Mouse (Mus musculus): ENCODE measurements at regions not wholly inside any gene's neighbourhood (a gene's known extent, or its start where the extent isn't known, plus 50 kb on each side); places are given as distances from the start of the nearest gene placed in this dataset.

DNA sequence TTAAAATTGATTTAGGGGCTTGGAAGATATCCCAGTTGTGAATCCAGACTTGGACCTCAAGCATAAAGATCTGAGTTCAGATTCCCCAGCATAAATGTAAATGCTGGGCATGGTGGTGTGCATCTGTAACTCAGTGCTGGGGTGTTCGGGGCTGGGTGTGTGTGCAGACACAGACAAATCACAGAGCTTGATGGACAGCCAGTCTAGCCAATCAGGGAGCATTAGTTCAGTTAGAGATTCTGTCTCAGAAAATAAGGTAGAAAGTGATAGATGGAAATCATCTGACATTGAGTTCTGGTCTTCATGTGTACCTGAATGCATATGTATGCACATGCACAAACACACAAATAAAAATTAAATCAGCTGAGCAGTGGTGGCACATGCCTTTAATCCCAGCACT, 147.0 kb upstream of the Id2 start:
- intact Hi-C loops (cut with DNase I): no loop called here

DNA sequence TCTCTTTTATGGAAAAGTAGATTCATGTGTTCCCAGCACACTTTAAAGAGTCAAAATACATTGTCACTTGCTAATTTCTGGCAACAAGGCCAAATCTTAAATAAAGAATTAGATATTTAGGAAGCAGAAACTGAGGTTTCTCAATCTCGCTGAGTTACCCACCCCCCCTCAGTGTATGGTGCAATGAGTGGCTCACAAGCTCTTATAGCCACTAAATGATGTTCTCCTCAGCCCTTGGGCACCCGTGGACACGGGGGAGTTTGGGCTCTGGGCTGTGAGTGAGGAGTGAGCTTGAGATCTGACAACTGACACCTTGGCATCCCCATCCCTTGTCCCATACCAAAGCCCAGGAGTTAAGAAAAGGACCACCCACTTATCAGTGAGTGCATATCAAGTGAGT, 145.4 kb upstream of the Id2 start:
- intact Hi-C loops (cut with DNase I): no loop called here

DNA sequence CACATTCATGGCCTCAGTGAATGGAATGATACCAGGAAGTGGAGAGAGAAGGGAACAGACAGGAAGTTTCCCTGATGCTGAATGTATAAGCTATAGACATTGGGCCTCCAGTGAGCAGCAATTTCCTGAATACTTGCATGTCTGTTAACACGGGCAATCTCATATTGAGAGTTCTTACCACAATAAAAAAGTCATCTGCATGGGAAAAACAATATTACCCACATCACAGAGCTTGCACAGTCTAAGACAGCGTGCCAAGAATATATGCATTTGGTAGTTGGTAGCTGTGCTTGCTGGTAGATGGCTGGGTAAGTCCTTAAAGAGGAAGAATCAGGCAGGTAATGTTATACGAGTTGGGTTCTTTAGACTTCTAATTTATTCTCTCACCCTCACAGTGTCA, 144.7 kb upstream of the Id2 start:
- intact Hi-C loops (cut with DNase I): no loop called here

DNA sequence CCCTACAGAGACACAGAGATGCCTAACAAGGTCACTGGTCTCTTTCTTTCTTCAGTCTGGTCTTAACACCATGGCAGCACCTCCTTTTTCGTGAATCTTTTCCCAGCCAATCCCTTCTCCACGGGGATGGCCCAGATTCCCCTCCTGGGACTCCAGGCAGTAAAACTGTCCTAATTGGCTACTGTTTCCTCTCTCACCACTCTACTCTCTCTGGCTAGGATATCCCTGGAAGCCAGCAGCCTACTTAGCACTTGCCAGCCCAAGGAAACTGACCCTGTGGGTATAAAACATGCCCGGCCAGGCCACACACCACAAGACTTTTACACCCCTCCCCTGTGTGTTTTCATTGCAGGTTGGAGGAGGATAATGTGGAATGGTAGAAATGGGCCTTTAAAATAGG, 143.9 kb upstream of the Id2 start:
- intact Hi-C loops (cut with DNase I): no loop called here

DNA sequence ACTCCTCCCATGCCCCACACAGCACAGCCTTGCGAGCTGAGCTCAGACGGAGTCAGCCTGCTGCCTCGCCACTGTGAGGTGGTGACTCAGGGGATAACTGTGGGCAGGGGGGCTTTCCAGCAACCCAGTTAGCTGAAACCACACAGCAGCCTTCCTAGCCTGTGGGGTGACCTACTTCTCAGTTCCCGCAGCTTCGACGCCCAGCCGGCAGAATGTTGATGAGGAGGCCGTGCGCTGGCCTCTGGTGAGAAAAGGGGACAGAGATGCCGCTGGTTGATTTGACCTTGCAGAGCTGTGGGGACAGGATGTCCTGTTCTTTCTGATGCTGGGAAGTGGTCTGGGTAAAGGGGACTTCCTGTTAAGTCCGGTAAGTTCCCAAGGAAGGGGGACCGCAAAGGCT, 143.2 kb upstream of the Id2 start:
- intact Hi-C loops (cut with DNase I): no loop called here

DNA sequence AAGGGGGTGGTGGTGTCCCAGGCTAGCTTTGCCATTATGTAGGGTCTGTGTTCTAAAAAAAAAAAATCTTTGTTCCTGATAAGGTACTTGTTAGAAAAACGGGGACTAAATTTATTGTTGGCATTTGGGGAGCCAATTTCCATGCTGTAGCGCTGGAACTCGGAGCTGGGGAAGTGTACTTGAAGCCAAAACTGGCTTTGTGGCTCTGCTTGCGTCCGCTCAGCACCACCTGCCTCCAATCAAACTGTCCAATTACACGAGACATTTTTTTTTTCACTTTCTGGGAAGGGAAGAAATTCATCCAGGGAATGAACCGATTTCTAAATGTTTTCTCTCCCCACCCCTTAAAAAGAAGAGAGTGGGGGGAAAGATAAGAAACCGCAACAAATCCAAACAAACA, 138.1 kb upstream of the Id2 start:
- intact Hi-C loops (cut with DNase I): no loop called here

DNA sequence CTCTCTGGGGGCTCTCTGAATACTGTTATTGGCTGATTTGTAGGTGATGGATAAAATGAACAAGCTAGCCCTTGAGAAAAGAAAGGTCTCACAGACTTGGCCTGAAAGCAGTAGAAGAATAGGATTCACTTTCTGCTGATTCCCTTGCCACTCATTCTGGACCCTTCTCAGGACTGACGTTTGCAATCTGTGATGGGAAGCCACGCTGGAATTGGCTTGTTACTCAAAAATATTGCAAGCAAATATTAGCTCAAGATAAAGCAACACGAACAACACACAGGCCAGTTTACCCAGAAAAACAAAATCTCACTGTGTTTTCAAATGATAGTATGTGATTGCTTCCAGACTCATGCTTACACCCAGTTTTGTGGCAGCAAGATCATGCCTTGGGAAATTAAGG, 137.7 kb upstream of the Id2 start:
- intact Hi-C loops (cut with DNase I): loop anchor here (5.0 kb wide), 1 partner anchor 137 kb away; the partner anchor contains the start of gene Id2

DNA sequence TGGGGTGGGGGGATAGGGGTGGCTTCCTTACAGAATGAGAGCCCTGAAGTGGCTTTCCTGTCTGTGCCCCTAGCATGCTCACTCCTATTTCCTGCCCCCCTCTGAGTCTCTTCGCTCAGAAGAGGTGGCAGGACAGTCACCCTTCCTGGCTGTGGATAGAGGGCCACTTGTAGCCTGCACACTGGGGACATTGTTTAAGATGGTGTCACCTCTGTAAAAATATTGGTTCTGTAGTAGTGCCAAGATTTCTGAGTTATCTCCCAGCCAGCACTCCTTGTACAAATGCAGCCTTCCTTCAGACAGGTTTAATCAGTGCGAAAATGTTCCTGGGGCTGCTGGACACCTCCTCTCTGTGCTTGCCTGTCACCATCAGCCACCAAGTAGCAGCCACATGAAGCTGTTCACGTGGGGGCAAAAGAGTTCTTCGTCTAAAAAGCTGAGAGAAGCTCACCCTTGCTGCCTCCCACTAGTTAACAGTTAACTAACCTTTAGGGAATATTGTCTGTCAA, 136.1 kb upstream of the Id2 start:
- intact Hi-C loops (cut with DNase I): loop anchor here (5.0 kb wide), 1 partner anchor 136 kb away; the partner anchor contains the start of gene Id2

DNA sequence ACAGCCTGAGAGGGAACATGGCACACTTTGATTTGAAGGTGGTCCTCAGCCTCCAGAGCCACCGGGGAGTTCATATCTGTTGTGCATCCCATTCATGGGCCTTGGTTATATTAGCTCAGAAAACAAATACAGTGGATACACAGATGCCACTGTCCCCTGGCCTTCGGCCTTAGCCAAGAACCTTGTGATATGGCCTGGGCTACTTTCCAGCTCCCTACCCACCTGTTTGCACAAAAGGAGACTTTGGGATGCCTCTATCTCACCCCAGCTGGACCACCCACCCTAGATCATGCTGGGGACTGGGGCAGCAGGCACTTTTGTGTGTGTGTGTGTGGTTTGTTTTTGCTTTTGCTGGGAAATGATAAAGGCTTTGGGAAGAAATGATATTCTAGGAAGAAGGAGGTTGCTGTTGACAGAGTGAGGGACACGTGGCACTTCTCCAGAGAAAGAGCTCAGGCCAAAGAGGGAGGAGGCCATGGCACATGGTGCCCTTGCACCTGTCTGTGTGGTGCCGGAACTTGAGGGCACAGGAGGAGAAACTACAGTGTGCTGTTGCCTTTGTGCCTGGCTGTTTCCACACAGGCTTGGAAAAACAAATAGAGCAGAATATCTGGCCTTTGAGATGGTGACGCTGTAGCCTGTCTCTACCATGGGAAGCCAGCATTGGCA, 135.6 kb upstream of the Id2 start:
- intact Hi-C loops (cut with DNase I): loop anchor here (5.0 kb wide), 1 partner anchor 135 kb away; the partner anchor contains the start of gene Id2

DNA sequence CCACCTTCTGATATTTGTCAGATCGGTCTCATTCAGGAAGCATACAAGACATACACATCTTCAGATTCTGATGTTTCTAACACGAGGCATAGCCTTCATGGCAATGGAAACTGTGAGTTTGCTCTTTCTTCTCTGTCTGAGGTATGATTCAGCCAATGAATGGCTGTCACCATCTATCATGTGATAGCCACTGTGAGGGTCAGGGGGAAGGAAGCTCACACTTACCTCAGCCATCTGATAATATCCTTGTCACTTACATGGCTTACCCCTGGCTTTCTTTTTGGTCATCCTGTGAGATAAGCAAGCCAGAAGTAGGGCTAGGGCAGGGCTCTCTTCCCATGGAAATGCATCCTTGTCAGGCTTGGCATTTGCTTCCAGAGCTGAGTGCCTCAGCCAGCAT, 131.8 kb upstream of the Id2 start:
- intact Hi-C loops (cut with DNase I): no loop called here

DNA sequence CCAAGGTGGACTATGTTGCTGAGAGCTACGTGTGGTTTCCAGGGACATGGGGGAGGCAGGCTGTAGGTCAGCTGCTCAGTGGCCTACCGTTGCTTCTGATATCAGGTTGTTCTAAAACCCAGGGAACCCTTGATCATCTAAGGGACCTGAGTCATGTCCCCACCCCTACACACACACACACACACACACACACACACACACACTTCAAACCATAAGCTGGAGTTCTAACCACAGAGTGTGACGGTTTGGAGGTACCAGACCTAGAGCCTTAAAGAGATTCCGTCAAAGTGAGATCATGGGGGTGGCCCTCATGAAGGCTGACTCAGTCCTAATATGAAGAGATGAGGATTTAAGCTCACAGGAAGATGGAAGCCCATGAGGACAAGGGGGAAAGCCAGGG, 130.8 kb upstream of the Id2 start:
- intact Hi-C loops (cut with DNase I): no loop called here

DNA sequence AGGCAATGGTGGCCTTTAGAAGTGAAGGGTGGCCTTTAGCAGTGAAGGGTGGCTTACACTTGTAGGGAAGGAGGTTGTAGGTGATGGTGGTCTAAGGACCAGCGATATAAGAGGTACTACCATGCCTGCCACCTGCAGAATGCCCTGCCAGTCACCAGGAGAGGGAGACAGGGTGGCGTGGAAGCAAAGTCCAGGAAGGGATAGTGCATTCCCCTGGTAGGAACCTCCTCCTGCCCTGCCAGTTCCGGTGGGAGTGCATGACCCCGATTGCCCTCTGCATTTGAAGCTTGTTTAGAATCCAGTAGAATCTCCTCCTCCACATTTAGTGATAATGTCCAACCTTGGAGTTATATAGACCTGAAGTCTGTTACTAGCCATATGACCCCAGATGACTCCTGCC, 127.7 kb upstream of the Id2 start:
- intact Hi-C loops (cut with DNase I): no loop called here

DNA sequence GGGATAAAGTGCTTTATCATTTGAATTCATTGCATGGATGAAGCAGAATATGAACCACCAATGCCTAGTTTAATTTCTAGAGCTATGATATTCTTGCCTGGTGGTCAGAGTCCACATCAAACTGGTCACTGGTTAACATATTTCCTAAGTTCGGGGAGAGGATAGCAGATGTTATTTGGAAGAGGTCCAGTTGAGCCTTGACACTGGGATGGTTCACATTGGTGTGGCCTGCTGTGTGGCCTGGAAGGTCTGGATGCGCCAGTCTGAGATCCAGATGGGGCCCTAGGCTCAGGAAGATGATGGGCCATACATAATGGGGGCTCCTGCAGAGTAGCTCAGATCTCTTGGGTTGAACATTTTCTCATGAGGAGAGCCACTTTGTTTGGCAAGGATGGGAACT, 127.3 kb upstream of the Id2 start:
- intact Hi-C loops (cut with DNase I): no loop called here

DNA sequence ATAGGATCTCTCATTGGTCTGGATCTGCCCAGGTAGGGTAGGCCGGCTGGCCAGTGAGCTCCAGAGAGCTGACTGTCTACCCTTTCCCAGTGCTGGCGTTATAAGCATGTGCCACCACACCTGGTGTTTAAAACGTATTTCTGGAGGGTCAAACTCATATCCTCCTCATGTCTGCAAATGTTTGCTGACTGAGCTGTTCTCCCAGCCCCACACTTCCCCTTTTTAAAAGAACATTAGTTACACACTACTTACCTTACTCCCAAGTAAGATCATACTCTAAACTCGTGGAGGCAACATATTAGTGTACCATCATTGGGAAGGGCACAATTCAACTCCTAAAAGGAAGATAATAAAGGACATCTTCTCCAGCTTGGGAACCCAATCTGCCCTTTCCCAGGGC, 126.6 kb upstream of the Id2 start:
- intact Hi-C loops (cut with DNase I): no loop called here

DNA sequence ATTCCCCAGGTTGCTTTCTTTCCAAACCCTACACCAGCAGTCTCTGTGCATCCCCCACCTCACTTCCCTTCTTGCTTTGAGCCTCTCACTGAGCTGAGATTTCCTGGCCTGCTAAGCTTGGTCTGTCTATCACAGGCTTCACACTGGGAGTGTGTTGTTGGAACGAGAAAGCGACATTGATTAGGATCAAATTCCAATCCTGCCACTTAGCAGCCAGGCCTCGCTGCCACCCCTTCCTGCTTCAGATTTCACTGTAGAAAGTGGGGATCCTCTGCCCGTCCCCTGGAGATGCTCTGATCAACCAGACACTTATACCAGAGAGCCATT, 123.8 kb upstream of the Id2 start:
- intact Hi-C loops (cut with DNase I): no loop called here

DNA sequence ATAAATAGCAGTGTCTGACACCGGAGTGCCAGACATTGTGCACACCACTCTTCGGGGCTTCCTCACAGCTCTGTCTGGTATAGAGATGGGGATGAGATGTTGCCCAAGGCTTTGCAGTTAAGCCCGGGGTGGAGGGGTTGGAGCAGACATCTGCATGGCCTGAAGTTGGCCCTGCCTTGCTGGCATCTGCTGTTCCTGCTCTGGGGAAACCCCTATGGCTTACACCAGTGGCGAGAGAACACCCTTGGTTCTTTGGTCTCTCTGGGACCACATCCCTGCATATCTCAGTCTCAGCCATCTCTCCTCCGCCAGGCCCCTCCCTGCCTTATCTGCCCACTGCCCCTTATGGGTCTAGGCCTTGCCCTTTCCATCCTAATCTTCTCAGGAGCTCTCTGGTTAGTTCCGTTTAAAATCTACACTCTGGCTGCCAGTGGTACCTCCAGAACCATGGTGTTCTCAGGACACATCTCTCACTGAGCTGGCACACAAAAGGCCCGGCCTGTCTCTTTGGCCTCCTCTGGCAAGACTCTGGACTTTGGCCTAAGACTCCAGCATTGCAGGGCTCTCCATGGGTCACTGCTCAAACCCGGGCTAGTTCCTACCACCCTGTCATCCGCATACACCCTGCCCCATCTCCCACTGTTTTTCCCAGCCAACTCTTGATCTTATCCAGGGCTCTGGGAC, 123.3 kb upstream of the Id2 start:
- intact Hi-C loops (cut with DNase I): no loop called here

DNA sequence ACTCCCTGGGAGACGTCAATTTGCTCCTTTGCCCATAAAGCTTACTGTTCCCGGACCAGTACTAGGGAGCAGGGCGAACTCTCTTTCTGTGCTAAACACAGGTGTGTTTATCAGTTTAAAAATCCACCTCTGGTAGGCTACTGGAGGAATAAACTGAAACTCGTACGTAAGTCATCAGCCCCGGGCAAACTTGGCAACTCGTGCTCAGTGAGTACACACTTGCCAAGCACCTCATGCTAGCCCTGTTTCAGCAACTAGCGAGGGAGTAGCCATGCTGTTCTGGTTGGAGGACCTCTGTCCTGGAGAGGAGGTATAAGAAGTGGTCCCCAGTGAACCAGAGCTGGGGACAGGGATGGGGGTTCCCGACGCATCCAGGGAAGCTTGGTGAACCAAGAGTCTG, 122.6 kb upstream of the Id2 start:
- intact Hi-C loops (cut with DNase I): no loop called here

DNA sequence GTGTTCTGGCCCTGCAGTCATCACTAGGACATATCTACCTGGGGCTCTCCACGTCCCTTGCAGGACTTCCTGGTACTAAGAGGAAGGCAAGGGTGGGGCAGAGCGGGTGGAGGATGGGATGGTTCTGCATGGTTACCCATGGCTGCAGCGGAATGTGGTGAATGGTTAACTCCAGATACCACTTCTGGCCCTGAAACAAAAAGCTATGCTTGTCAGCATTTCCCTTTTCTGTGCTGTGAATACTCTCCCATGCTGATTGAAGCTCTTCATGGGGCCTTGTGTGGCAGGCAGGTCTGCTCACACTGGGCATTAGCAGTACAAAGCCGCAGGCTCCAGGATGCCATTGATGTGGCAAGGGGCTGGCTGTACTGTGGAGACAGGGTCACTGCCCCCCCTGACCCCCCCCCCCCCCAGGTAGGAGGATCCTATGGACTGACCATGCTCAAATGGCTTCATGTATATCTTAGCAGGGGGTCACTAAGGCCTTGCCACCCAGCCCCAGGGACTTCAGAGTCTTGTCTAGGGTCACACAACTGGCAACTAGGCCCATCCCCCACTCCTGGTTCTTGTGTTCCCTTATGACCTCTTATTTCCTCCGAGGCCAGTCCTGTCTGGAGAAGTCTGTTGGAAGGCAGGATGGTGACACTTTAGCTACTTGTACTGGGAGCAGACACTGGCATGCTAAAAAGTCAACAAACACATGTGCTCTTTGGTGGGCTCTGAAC, 120.0 kb upstream of the Id2 start:
- intact Hi-C loops (cut with DNase I): no loop called here

DNA sequence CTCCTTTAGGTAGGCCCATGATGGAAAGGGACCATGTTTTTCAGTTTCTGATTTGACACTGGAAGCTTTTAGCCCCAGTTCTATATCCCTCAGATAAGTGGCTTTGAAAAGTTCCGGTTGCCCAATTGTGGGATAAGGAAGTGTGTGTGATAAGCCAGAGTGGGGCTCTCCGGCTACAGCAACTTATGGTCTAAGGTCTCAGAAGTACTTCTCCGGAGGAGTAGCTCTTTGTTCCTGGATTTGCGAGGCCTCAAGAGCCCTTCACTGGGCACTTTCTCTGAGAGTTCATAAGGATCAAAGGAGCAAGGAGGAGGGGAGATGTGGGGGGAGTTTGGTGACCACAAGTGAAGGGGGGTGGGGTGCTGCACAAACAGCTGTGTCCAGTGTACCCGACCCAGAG, 118.3 kb upstream of the Id2 start:
- intact Hi-C loops (cut with DNase I): no loop called here

DNA sequence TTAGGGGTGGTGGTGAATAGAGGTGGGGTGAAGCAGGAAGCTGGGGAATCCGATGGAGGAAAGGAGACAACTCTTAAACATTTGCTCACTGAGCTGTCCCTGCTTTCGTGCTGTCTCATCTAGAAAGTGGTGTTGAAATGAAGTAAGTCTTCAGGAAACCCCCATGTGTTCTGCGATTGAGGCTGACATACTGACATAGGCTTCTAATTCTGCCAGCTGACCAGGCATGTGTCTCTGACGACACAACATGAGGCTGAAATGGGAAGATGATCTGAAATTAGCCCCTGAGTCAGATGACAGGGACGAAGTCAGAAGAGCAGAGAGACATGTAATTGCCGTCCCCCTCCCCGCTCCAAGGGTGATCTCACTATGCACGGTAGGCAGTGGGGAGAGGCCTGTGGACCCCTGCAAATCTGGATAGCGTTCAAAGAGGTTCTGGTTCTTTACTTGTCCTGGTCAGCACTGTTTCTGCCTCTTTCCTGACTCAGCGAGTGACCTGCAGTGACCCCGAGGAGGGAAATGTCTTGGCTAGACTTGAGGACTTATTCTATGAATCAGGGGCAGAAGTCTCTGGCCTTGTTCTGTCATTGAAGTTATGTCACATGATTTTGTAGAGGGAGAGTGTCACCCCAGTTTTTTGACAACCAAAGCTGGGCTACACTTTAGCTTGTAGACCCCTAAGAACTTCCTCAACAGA, 117.0 kb upstream of the Id2 start:
- intact Hi-C loops (cut with DNase I): no loop called here

DNA sequence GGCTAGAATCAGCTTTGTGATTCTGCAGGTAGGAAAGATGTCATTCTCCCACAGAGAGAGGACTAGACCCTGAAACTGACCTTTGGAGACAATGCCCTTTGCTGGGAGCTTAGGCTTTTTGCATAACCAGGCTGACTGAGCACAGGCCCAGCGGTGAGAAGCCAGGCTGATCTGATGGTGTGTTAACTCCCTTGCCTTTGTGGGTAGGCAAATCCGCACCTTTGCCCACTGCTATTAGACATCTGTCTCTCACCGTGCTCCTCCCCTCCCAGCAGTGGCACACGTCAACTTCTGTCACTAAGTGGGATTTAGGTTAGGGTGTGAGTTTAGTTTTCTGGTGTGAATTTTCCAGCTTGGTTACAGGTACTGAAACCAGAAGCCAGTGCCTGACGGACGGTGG, 114.4 kb upstream of the Id2 start:
- intact Hi-C loops (cut with DNase I): no loop called here

DNA sequence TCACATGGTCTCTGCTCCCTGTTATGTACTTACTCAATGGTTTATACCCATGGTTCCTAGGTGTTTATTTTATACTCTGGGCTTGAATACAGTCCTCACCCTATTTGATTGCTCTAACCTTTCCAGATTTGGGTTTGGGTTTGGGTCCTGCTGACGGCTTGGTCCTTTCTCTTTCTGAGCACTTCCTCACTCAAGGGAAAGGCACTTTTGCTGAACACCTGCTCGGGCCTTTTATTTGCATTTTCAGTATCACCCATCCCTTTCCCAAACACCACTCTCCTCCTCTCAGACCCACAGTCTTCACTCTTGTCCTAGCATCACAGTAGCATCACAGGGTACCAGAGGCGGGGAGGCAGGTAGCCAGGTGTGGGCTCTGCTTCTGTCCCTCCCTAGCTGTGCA, 113.7 kb upstream of the Id2 start:
- intact Hi-C loops (cut with DNase I): no loop called here

All from adrenal gland (tissue).